Mouse (Mus musculus) liver, adult 2 months (tissue): ENCODE measurements around the gene Chrne. TPM values are rescaled to one million over a fixed set of nuclear protein-coding genes. Genes with fewer than 3 reads are reported as not detected.

Experiments
- DNase-seq: peaks from one replicate; pipeline ENCODE4 v3.0.0-alpha.2; 2011; ENCODE audit warnings: low read depth, low spot score; ENCODE audit errors: extremely low read depth
- H3K27ac ChIP-seq: fragments of 200-500 bp; replicated peaks from 2 replicates; pipeline ENCODE4 v1.5.1; 2012; ENCODE audit warnings: low read depth, mild to moderate bottlenecking, control low read depth, inconsistent platforms, low read length; ENCODE audit not compliant: insufficient read depth
- H3K27me3 ChIP-seq: fragments of 200-500 bp; 2 replicates; pipeline ENCODE4 v1.6.1; 2012; ENCODE audit warnings: mild to moderate bottlenecking, moderate library complexity, low read length, inconsistent platforms; ENCODE audit not compliant: control insufficient read depth, insufficient read depth
- H3K36me3 ChIP-seq: fragments of 200-500 bp; 2 replicates; pipeline ENCODE4 v1.6.1; 2012; ENCODE audit warnings: low read length, inconsistent platforms; ENCODE audit not compliant: control insufficient read depth, insufficient read depth
- H3K4me1 ChIP-seq: fragments of 200-500 bp; 2 replicates; pipeline ENCODE4 v1.6.1; 2011; ENCODE audit warnings: low read length; ENCODE audit not compliant: control insufficient read depth, insufficient read depth
- H3K4me3 ChIP-seq: fragments of 200-500 bp; 2 replicates; pipeline ENCODE4 v1.5.1; 2011; ENCODE audit warnings: low read depth, mild to moderate bottlenecking, control low read depth, low read length, moderate library complexity; ENCODE audit not compliant: insufficient read depth
- H3K79me2 ChIP-seq: fragments of 200-500 bp; 2 replicates; pipeline ENCODE4 v1.6.1; 2012; ENCODE audit warnings: inconsistent platforms, mild to moderate bottlenecking, low read length, moderate library complexity; ENCODE audit not compliant: control insufficient read depth, insufficient read depth
- H3K9ac ChIP-seq: fragments of 200-500 bp; 2 replicates; pipeline ENCODE4 v1.6.1; 2012; ENCODE audit warnings: low read depth, mild to moderate bottlenecking, control low read depth, inconsistent platforms, low read length
- CTCF ChIP-seq: fragments of 200-500 bp; IDR thresholded peaks from 2 replicates; pipeline ENCODE4 v1.5.1; 2011; ENCODE audit warnings: low read depth, low read length, control low read depth
- POLR2A ChIP-seq: fragments of 200-500 bp; IDR thresholded peaks from 2 replicates; pipeline ENCODE4 v1.6.1; 2011; ENCODE audit warnings: low read length, control low read depth; ENCODE audit not compliant: insufficient read depth; ENCODE audit errors: extremely low read depth
- WGBS: fragments of 180-500 bp; shearing (Covaris S2); methylation state at CpG from one replicate; pipeline ENCODE4 v1.1.7; 2018; 5-methylcytosine and 5-hydroxymethylcytosine counted together
- polyA plus RNA-seq: library from polyadenylated mRNA; depleted of rRNA; stranded (reverse); fragments of >200 nt; gene quantifications from 2 replicates; pipeline ENCODE4 v1.2.3, GENCODE M21; 2012
- total RNA-seq: library from RNA; depleted of rRNA; stranded (reverse); fragments of >200 nt; gene quantifications from 2 replicates; pipeline ENCODE4 v1.2.3, GENCODE M21; 2014

Chrne gene
- total and polyA plus RNA-seq, 2 experiments: 0.09 to 1.3 TPM

DNA sequence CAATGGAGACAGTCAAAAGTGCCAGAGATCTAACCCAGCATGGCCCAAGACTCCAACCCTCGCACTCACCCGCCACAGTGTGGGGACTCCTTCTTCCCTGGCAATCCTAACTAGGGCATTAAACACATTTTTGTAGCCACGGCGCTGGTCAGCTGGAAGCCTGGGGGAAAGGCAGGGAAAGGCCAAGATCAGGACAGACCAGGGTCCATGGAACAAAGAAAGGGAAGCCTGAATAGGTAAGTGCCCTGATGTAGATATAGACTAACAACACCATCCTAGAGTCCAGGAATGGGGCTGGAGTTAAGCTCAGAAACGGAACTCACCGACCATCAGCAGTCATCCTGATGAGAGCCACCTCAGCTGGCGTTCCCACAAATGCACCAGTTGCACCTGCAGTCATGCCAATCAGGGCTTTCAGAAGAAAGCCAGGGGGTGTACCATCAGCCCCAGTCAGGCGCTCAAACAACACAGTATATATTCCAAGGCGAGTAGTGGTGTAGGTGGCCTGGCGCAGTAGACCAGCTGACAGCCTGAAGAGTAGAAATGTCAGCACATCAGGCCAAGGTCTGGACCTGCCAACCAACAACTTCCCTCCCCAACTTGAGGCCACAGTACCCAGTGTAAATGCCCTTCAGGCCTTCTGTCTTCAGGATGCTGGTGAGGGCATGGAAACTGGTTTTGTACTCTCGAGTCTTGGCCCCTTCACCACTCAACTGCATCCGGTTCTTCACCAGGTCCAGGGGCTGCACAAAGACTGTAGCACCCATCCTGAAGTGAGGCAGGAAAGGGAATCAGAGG is 26.6 kb upstream of the Chrne start:
- 77% methylated on average over 12 of the region's 12 CpGs for WGBS
- H3K27ac ChIP-seq: no peak overlapping the region

DNA sequence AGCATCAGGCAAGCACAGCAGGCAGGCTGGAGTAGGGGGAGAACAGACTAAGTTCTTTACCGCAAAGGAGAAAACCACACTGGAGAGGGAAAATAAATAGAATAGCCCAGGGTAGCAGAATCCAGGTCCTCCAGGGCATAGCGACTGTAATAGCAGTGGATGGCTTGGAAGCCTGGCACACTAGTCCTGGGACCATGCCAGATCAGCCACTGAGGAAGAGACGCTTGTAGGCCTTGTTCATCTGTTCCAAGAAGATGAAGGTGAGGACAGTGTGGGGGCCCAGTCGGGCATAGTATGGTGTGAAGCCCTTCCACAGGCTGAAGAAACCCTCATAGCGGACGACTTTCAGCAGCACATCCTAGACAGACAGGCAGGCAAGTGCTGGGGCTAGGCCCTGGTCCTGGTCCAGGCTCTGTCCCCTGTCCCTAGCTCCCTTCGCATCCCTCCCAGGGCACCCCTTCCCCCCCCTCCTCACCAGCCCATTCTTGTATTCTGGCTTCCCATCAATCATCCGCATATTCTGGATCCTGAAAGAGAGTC is 25.6 kb upstream of the Chrne start:
- Histone ChIP-seq H3K27ac (no peak overlapping the region), H3K27me3 (no peaks in the 10 kb centered on the region), H3K4me1 (peaks cover 18% of the 10 kb centered on the region), H3K79me2 (peaks cover 17% of the 10 kb centered on the region; the same call in 1 of the 2 replicates), H3K4me3 (no peak overlapping the region), H3K9ac (no peak overlapping the region), H3K36me3 (peaks cover 8% of the 10 kb centered on the region; the same call in 1 of the 2 replicates)
- DNase-seq: no peak
- WGBS: 91% methylated on average over 8 of the region's 8 CpGs
- no peak for TF ChIP-seq CTCF
- no peak for TF ChIP-seq POLR2A

More for the DNA sequence above, 26.6 kb upstream of the Chrne start:
- peaks cover 16% of the 10 kb centered on the region; the same call in 1 of the 2 replicates for H3K36me3 ChIP-seq
- H3K79me2 ChIP-seq: peaks cover 17% of the 10 kb centered on the region; the same call in 1 of the 2 replicates
- TF ChIP-seq CTCF: no peak
- TF ChIP-seq POLR2A: no peak
- no peaks in the 10 kb centered on the region for H3K27me3 ChIP-seq
- H3K4me1 ChIP-seq: peaks cover 18% of the 10 kb centered on the region
- peak overlapping the region; percentile 98 for H3K9ac ChIP-seq
- no peak for DNase-seq
- H3K4me3 ChIP-seq: peak overlapping the region; percentile 93

DNA sequence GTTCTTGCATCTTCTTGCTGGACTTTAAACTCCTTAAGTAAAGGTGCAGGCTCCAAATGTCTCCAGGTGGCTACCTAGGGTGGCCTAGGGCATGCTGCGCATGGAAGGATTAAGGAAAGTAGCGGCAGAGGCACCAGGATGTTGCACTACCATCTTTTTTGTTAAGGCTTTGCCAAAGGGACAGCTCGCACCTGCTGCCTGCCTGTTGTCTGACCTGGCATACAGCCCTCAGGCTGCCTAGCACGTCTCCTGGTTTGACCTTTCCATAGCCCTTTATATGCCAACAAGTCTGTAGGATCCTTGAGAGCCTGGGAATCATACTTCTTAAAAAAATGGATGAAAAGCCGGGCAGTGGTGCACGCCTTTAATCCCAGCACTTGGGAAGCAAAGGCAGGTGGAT is 24.0 kb upstream of the Chrne start:
- Histone ChIP-seq H3K9ac (no peak overlapping the region), H3K27me3 (no peaks in the 10 kb centered on the region), H3K36me3 (peaks cover 2% of the 10 kb centered on the region; the same call in 1 of the 2 replicates), H3K4me3 (no peak overlapping the region), H3K27ac (no peak overlapping the region), H3K79me2 (peaks cover 10% of the 10 kb centered on the region; the same call in 1 of the 2 replicates), H3K4me1 (peaks cover 8% of the 10 kb centered on the region)
- 81% methylated on average over 6 of the region's 6 CpGs for WGBS
- no peak for DNase-seq
- TF ChIP-seq POLR2A (no peak), CTCF (no peak)

DNA sequence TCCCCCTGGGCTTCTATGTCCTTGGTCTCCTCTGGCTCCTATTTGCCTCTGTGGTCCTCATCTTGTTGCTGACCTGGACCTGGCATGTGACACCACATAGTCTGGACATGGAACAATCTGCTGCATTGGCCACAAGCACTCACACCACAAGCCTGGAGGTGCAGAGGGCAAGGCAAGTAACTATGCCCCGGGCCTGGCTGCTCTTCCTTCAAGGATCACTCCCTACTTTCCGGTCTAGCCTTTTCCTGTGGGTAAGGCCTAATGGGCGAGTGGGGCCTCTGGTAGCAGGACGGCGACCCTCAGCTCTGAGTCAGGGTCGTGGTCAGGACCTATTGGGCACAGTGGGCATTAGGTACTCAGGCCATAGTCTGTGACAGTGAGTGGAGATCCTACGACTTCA is 22.2 kb upstream of the Chrne start:
- peaks cover 6% of the 10 kb centered on the region for H3K4me1 ChIP-seq
- DNase-seq: no peak
- H3K27me3 ChIP-seq: no peaks in the 10 kb centered on the region
- H3K79me2 ChIP-seq: no peaks in the 10 kb centered on the region; the same call in 1 of the 2 replicates
- H3K9ac ChIP-seq: no peak overlapping the region
- H3K27ac ChIP-seq: no peak overlapping the region
- WGBS: 71% methylated on average over 7 of the region's 7 CpGs
- TF ChIP-seq CTCF (no peak), POLR2A (no peak)
- peaks cover 2% of the 10 kb centered on the region; the same call in 1 of the 2 replicates for H3K36me3 ChIP-seq
- H3K4me3 ChIP-seq: no peak overlapping the region

DNA sequence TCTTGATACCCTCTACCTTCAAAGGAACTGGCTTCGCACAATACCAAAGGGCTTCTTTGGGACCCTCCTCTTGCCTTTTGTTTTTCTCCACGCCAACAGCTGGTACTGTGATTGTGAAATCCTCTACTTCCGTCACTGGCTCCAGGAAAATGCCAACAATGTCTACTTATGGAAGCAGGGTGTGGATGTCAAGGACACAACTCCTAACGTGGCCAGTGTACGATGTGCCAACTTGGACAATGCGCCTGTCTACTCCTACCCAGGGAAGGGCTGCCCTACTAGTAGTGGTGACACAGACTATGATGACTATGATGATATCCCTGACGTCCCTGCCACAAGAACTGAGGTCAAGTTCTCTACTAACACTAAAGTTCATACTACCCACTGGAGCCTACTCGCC is 21.0 kb upstream of the Chrne start:
- Histone ChIP-seq H3K4me1 (no peaks in the 10 kb centered on the region; the same call in 1 of the 2 replicates), H3K79me2 (no peaks in the 10 kb centered on the region), H3K9ac (no peak overlapping the region), H3K36me3 (peaks cover 2% of the 10 kb centered on the region; the same call in 1 of the 2 replicates), H3K27me3 (no peaks in the 10 kb centered on the region), H3K4me3 (no peak overlapping the region), H3K27ac (no peak overlapping the region)
- TF ChIP-seq CTCF: no peak
- no peak for TF ChIP-seq POLR2A
- no peak for DNase-seq
- WGBS: 59% methylated on average over 8 of the region's 8 CpGs
